Mouse (Mus musculus) neural tube, embryonic 13.5 days (tissue): ENCODE measurements around the gene Strip1. TPM values are rescaled to one million over a fixed set of nuclear protein-coding genes. Genes with fewer than 3 reads are reported as not detected.

Source experiments
- ATAC-seq: fragments of 200-750 bp; cut with Nextera tagmentation; 2 replicates; pipeline ENCODE4 v1.8.0; 2017; ENCODE audit warnings: low read depth, mild to moderate bottlenecking, moderate TSS enrichment, moderate library complexity
- H3K27ac ChIP-seq: fragments of 300-500 bp; sonication (generic); replicated peaks from 2 replicates; pipeline ENCODE4 v1.5.1; 2015; ENCODE audit warnings: moderate library complexity, mild to moderate bottlenecking, inconsistent platforms
- H3K27me3 ChIP-seq: fragments of 300-500 bp; sonication (generic); 2 replicates; pipeline ENCODE4 v1.6.1; 2015; ENCODE audit warnings: mild to moderate bottlenecking, inconsistent platforms
- H3K36me3 ChIP-seq: fragments of 300-500 bp; sonication (generic); 2 replicates; pipeline ENCODE4 v1.6.1; 2015; ENCODE audit warnings: mild to moderate bottlenecking, inconsistent platforms
- H3K4me1 ChIP-seq: fragments of 300-500 bp; sonication (generic); replicated peaks from 2 replicates; pipeline ENCODE4 v1.6.1; 2015; ENCODE audit warnings: inconsistent platforms
- H3K4me2 ChIP-seq: fragments of 300-500 bp; sonication (generic); 2 replicates; pipeline ENCODE4 v1.6.1; 2015; ENCODE audit warnings: inconsistent platforms, mild to moderate bottlenecking, moderate library complexity
- H3K4me3 ChIP-seq: fragments of 300-500 bp; sonication (generic); 2 replicates; pipeline ENCODE4 v1.5.1; 2015; ENCODE audit warnings: mild to moderate bottlenecking, inconsistent platforms
- H3K9ac ChIP-seq: fragments of 300-500 bp; sonication (generic); 2 replicates; pipeline ENCODE4 v1.6.1; 2015; ENCODE audit warnings: moderate library complexity, mild to moderate bottlenecking, inconsistent platforms
- H3K9me3 ChIP-seq: fragments of 300-500 bp; sonication (generic); 2 replicates; pipeline ENCODE4 v1.6.1; 2016; ENCODE audit warnings: inconsistent platforms
- WGBS: fragments of 180-500 bp; shearing (Covaris S2); methylation state at CpG from one replicate; pipeline ENCODE4 v1.1.7; 2015; 5-methylcytosine and 5-hydroxymethylcytosine counted together
- polyA plus RNA-seq: library from polyadenylated mRNA; unstranded; fragments of >200 nt; fragmentation: Nextera tagmentation; extraction: Ambion mirVana; gene quantifications from 2 replicates; pipeline ENCODE4 v1.2.1, GENCODE M21; 2015

Gene Strip1
- polyA plus RNA-seq, 1 experiment from 2014 or later = 133 TPM

GRCm38 (mm10) chr3:107582875-107583767, 48.4 kb downstream of the Strip1 start:
- H3K4me1 ChIP-seq = peaks cover 8% of the 10 kb centered on the region; the same call in 1 of the 2 replicates
- no peak overlapping the region for H3K9ac ChIP-seq
- no peaks in the 10 kb centered on the region for H3K36me3 ChIP-seq
- no peaks in the 10 kb centered on the region for H3K9me3 ChIP-seq
- H3K27ac ChIP-seq = no peak overlapping the region
- peak overlapping the region; percentile 43 for H3K4me2 ChIP-seq
- peak overlapping the region; percentile 16 for H3K4me3 ChIP-seq
- H3K27me3 ChIP-seq = peaks cover 100% of the 10 kb centered on the region
- 0 out of 2 replicates have a peak, but pooled peaks have one; percentile 16 for ATAC-seq
- under 1% methylated on average over 65 of the region's 65 CpGs for WGBS

GRCm38 (mm10) chr3:107582130-107582874, 49.2 kb downstream of the Strip1 start:
- H3K27ac ChIP-seq = no peak overlapping the region
- H3K9me3 ChIP-seq = no peaks in the 10 kb centered on the region
- no peak for ATAC-seq
- no peak overlapping the region for H3K9ac ChIP-seq
- peaks cover 100% of the 10 kb centered on the region for H3K27me3 ChIP-seq
- H3K36me3 ChIP-seq = no peaks in the 10 kb centered on the region
- WGBS = 2% methylated on average over 18 of the region's 18 CpGs
- H3K4me3 ChIP-seq = peak overlapping the region; percentile 16
- peak overlapping the region; percentile 43 for H3K4me2 ChIP-seq
- peaks cover 8% of the 10 kb centered on the region; the same call in 1 of the 2 replicates for H3K4me1 ChIP-seq

- Histone ChIP-seq H3K4me3 (no peak overlapping the region), H3K4me2 (no peak overlapping the region), H3K9me3 (no peaks in the 10 kb centered on the region), H3K27me3 (peaks cover 97% of the 10 kb centered on the region), H3K9ac (no peak overlapping the region), H3K36me3 (no peaks in the 10 kb centered on the region), H3K27ac (no peak overlapping the region), H3K4me1 (peaks cover 8% of the 10 kb centered on the region; the same call in 1 of the 2 replicates)
- 4% methylated on average over 15 of the region's 15 CpGs for WGBS
- ATAC-seq = no peak
These were observed 50.1 kb downstream of the Strip1 start for GRCm38 (mm10) chr3:107581103-107582010.

GRCm38 (mm10) chr3:107579466-107579865, 52.0 kb downstream of the Strip1 start:
- ATAC-seq = no peak
- Histone ChIP-seq H3K27me3 (peaks cover 78% of the 10 kb centered on the region), H3K36me3 (no peaks in the 10 kb centered on the region), H3K4me2 (no peak overlapping the region), H3K9me3 (no peaks in the 10 kb centered on the region), H3K4me1 (peaks cover 8% of the 10 kb centered on the region; the same call in 1 of the 2 replicates), H3K27ac (no peak overlapping the region), H3K9ac (no peak overlapping the region), H3K4me3 (no peak overlapping the region)
- WGBS = 8% methylated on average over 4 of the region's 4 CpGs

GRCm38 (mm10) chr3:107577810-107578390, 53.6 kb downstream of the Strip1 start:
- Histone ChIP-seq H3K36me3 (no peaks in the 10 kb centered on the region), H3K27me3 (peaks cover 63% of the 10 kb centered on the region), H3K9me3 (no peaks in the 10 kb centered on the region), H3K9ac (no peak overlapping the region), H3K4me3 (no peak overlapping the region), H3K27ac (no peak overlapping the region), H3K4me1 (peaks cover 3% of the 10 kb centered on the region; the same call in 1 of the 2 replicates), H3K4me2 (no peak overlapping the region)
- ATAC-seq = no peak
- WGBS = 51% methylated on average over 3 of the region's 3 CpGs

GRCm38 (mm10) chr3:107576807-107577206, 54.7 kb downstream of the Strip1 start:
- Histone ChIP-seq H3K36me3 (no peaks in the 10 kb centered on the region), H3K27me3 (peaks cover 52% of the 10 kb centered on the region), H3K9ac (no peak overlapping the region), H3K4me1 (no peaks in the 10 kb centered on the region), H3K9me3 (no peaks in the 10 kb centered on the region), H3K4me3 (no peak overlapping the region), H3K27ac (no peak overlapping the region), H3K4me2 (no peak overlapping the region)
- 85% methylated on average over 3 of the region's 3 CpGs for WGBS
- ATAC-seq = no peak

GRCm38 (mm10) chr3:107571205-107571604, 60.3 kb downstream of the Strip1 start:
- H3K9ac ChIP-seq = no peak overlapping the region
- no peaks in the 10 kb centered on the region for H3K4me1 ChIP-seq
- no peaks in the 10 kb centered on the region for H3K9me3 ChIP-seq
- H3K4me3 ChIP-seq = no peak overlapping the region
- WGBS = 56% methylated on average over 2 of the region's 2 CpGs
- no peak for ATAC-seq
- H3K36me3 ChIP-seq = no peaks in the 10 kb centered on the region
- no peak overlapping the region for H3K4me2 ChIP-seq
- H3K27me3 ChIP-seq = peaks cover 12% of the 10 kb centered on the region
- no peak overlapping the region for H3K27ac ChIP-seq

- Histone ChIP-seq H3K9ac (no peak overlapping the region), H3K36me3 (no peaks in the 10 kb centered on the region), H3K4me1 (peaks cover 5% of the 10 kb centered on the region; the same call in 1 of the 2 replicates), H3K27ac (no peak overlapping the region), H3K9me3 (no peaks in the 10 kb centered on the region), H3K4me2 (no peak overlapping the region), H3K27me3 (peaks cover 12% of the 10 kb centered on the region), H3K4me3 (no peak overlapping the region)
- peak; percentile 80; the same call in 1 of the 2 replicates for ATAC-seq
- 66% methylated on average over 4 of the region's 4 CpGs for WGBS
These were observed 62.8 kb downstream of the Strip1 start for GRCm38 (mm10) chr3:107568721-107569120.

- H3K27me3 ChIP-seq = peaks cover 12% of the 10 kb centered on the region
- no peak overlapping the region for H3K4me2 ChIP-seq
- no peaks in the 10 kb centered on the region for H3K36me3 ChIP-seq
- no peak overlapping the region for H3K4me3 ChIP-seq
- peaks cover 5% of the 10 kb centered on the region; the same call in 1 of the 2 replicates for H3K4me1 ChIP-seq
- H3K9ac ChIP-seq = no peak overlapping the region
- no peaks in the 10 kb centered on the region for H3K9me3 ChIP-seq
- H3K27ac ChIP-seq = no peak overlapping the region
- 89% methylated on average over 7 of the region's 7 CpGs for WGBS
- ATAC-seq = no peak
These were observed 63.7 kb downstream of the Strip1 start for GRCm38 (mm10) chr3:107567766-107568165.

- H3K36me3 ChIP-seq = no peaks in the 10 kb centered on the region
- peaks cover 5% of the 10 kb centered on the region; the same call in 1 of the 2 replicates for H3K4me1 ChIP-seq
- peaks cover 14% of the 10 kb centered on the region for H3K27me3 ChIP-seq
- no peak overlapping the region for H3K4me2 ChIP-seq
- no peak overlapping the region for H3K9ac ChIP-seq
- WGBS = 37% methylated on average over 3 of the region's 3 CpGs
- H3K27ac ChIP-seq = no peak overlapping the region
- no peaks in the 10 kb centered on the region for H3K9me3 ChIP-seq
- H3K4me3 ChIP-seq = no peak overlapping the region
- ATAC-seq = no peak
These were observed 66.2 kb downstream of the Strip1 start for GRCm38 (mm10) chr3:107565331-107565730.

- Histone ChIP-seq H3K4me2 (no peak overlapping the region), H3K9ac (no peak overlapping the region), H3K27ac (no peak overlapping the region), H3K9me3 (no peaks in the 10 kb centered on the region), H3K4me3 (no peak overlapping the region), H3K36me3 (no peaks in the 10 kb centered on the region), H3K27me3 (0 out of 2 replicates have a peak, but pooled peaks cover 7% of the 10 kb centered on the region), H3K4me1 (peaks cover 5% of the 10 kb centered on the region; the same call in 1 of the 2 replicates)
- 37% methylated on average over 4 of the region's 4 CpGs for WGBS
- ATAC-seq = 0 out of 2 replicates have a peak, but pooled peaks have one; percentile 49
These were observed 67.6 kb downstream of the Strip1 start for GRCm38 (mm10) chr3:107563880-107564279.
